Mouse (Mus musculus) thymus, adult 2 months (tissue): Measurements from ENCODE around the gene Gm20498. TPM values are rescaled to one million over a fixed set of nuclear protein-coding genes. Genes with fewer than 3 reads are reported as not detected.
"Not testable (repeated sequence)": the region's sequence is repeated elsewhere in the genome, so short reads cannot be mapped to it uniquely, and the experiment has no call there.

Source experiments
- DNase-seq: peaks from one replicate; pipeline ENCODE4 v3.0.0; 2021
- H3K27ac ChIP-seq: fragments of 200-500 bp; 2 replicates; pipeline ENCODE4 v1.5.1; 2012; ENCODE audit warnings: low read length, control low read depth; ENCODE audit not compliant: control insufficient read depth, insufficient read depth
- H3K27me3 ChIP-seq: fragments of 200-500 bp; 2 replicates; pipeline ENCODE4 v1.6.1; 2012; ENCODE audit warnings: mild to moderate bottlenecking, low read length, moderate library complexity, mixed read lengths; ENCODE audit not compliant: control insufficient read depth, insufficient read depth
- H3K36me3 ChIP-seq: fragments of 200-500 bp; 2 replicates; pipeline ENCODE4 v1.6.1; 2012; ENCODE audit warnings: mild to moderate bottlenecking, low read length, moderate library complexity; ENCODE audit not compliant: control insufficient read depth, insufficient read depth
- H3K4me1 ChIP-seq: fragments of 200-500 bp; replicated peaks from 2 replicates; pipeline ENCODE4 v1.6.1; 2012; ENCODE audit warnings: low read length; ENCODE audit not compliant: control insufficient read depth, insufficient read depth
- H3K4me3 ChIP-seq: fragments of 200-500 bp; 2 replicates; pipeline ENCODE4 v1.5.1; 2012; ENCODE audit warnings: mild to moderate bottlenecking, low read length, control low read depth, moderate library complexity; ENCODE audit not compliant: control insufficient read depth, insufficient read depth
- CTCF ChIP-seq: fragments of 200-500 bp; IDR thresholded peaks from 2 replicates; pipeline ENCODE4 v1.5.1; 2012; ENCODE audit warnings: mild to moderate bottlenecking, control low read depth, low read length, moderate library complexity, borderline replicate concordance; ENCODE audit not compliant: control insufficient read depth, poor library complexity, insufficient read depth; ENCODE audit errors: extremely low read depth
- POLR2A ChIP-seq: fragments of 200-500 bp; IDR thresholded peaks from 2 replicates; pipeline ENCODE4 v1.6.1; 2012; ENCODE audit warnings: mild to moderate bottlenecking, low read length, control low read depth, moderate library complexity; ENCODE audit not compliant: control insufficient read depth, poor library complexity, insufficient read depth; ENCODE audit errors: extremely low read depth
- WGBS: fragments of 180-500 bp; shearing (Covaris S2); methylation state at CpG from one replicate; pipeline ENCODE4 v1.1.7; 2018; 5-methylcytosine and 5-hydroxymethylcytosine counted together
- polyA plus RNA-seq: library from polyadenylated mRNA; depleted of rRNA; stranded (reverse); fragments of >200 nt; gene quantifications from 2 replicates; pipeline ENCODE4 v1.2.3, GENCODE M21; 2012

Gene Gm20498
- polyA plus RNA-seq, 1 experiment = 33.0 TPM

DNA sequence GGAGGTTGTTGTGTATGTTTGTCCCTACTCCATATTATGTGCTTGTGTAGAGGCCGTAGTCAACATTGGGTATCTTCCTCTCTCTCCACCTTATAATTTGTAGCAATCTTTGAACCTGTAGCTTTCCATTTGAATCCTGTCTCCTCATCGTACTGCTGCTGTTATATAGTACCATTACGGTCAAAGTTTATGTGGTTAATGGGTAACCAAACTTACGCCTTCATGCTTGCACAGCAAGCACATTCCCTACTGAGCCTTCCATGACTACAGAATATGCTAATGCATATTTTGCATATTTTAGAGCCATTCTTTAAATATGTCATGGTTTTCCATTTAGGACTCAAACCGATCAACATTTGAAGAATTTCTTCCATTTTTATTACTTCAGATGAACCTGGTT lies 42.2 kb downstream of the Gm20498 start:
- DNase-seq = no peak
- Histone ChIP-seq H3K27ac (no peak overlapping the region), H3K36me3 (no peaks in the 10 kb centered on the region), H3K4me1 (no peaks in the 10 kb centered on the region), H3K4me3 (no peak overlapping the region), H3K27me3 (no peaks in the 10 kb centered on the region)
- 97% methylated on average over 5 of the region's 5 CpGs for WGBS
- TF ChIP-seq POLR2A (no peak), CTCF (no peak)

DNA sequence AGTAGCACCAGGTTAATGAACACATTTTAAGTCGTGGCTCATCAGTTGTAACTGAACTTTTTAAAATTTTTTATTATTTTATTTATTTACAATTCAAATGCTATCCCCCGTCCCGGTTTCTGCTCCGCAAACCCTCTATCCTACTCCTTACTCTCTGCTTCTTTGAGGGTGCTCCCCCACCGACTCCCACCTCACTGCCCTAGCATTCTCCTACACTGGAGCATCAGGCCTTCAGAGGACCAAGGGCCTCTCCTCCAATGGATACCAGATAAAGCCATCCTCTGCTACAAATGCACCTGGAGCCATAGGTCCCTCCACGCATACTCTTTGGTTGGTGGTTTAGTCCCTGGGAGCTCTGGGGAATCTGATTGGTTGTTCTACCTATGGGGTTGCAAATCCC lies 47.4 kb downstream of the Gm20498 start:
- H3K36me3 ChIP-seq = no peaks in the 10 kb centered on the region
- no peaks in the 10 kb centered on the region for H3K4me1 ChIP-seq
- no peaks in the 10 kb centered on the region for H3K27me3 ChIP-seq
- WGBS = 67% methylated on average over 6 of the region's 6 CpGs
- H3K4me3 ChIP-seq = peak overlapping the region; percentile 93; the same call in 1 of the 2 replicates
- peak; percentile 12 for DNase-seq
- TF ChIP-seq CTCF = no peak
- H3K27ac ChIP-seq = no peak overlapping the region

DNA sequence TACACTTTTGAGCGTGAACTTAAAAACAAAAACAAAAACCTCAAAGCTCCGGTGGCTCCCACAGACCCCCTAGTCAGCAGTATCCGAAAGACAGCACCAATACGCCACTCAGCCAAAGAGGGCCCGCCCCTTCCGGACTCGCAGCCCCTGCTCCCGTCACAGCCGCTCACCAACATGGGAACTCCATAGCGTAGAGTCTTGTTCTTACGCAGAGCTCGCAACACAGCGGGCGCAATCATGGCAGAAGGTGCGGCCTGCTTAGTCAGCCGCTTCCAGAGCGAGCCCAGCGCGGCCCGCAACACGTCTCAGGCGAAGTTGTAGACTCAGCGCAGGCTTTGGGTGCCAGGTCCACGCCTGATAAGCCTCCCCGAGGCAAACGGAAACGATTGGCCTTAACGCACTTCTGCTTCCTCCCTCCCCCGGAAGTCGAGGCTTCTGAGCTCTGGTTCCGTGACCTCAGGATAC lies 47.9 kb downstream of the Gm20498 start, which contains the start of gene Cox16:
TSS of gene Cox16 (minus strand) at position 401 of the 465 bp plus-strand sequence.
- Histone ChIP-seq H3K27me3 (no peaks in the 10 kb centered on the region), H3K36me3 (no peaks in the 10 kb centered on the region), H3K4me1 (no peaks in the 10 kb centered on the region), H3K27ac (peak within 1 kb of the TSS; percentile 89), H3K4me3 (peak within 1 kb of the TSS; percentile 93)
- no peak for TF ChIP-seq CTCF
- TF ChIP-seq POLR2A = peak; percentile 48; the same call in 1 of the 2 replicates
- WGBS = under 1% methylated on average over 31 of the region's 31 CpGs
- peak; percentile 89 for DNase-seq

DNA sequence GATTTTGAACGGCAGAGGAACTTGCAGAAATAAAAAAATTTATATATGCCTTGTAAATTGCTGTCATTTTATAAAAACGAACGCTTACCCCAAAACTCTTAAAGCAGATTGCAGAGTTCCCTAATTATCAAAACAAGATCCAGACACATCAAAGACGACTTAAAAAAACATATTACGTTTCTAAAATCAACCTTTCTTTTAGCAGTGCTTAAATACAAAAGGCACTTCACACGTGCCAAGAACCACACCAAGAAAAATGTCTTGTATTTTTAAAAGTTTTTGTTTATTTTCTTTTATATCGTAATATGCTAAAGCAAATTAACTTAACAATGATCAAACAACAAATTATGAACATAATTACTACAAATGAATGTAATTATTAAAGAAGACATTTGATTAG lies 48.5 kb downstream of the Gm20498 start:
- WGBS = under 1% methylated on average over 7 of the region's 7 CpGs
- H3K36me3 ChIP-seq = no peaks in the 10 kb centered on the region

DNA sequence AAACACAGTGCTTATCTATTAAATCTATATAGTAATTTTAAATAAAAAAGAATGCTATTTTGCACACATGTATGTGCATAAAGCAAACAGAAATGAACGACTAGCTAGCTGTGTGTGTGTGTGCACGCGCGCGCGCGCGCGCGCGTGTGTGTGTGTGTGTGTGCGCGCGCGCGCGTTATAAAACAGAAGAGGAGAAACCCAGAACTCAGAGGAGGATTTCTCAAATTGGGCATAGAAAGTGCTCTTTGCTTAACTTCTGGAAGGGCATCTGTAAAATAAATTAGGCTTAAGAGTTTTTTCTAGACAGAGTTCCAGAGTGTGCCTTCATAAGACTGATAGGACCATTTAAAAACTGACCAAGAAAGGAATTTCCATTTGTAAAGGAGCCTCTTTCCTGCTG lies 49.0 kb downstream of the Gm20498 start:
- 42% methylated on average over 17 of the region's 17 CpGs for WGBS
- no peak for DNase-seq

More for the DNA sequence above, 48.5 kb downstream of the Gm20498 start:
- Histone ChIP-seq H3K4me1 (no peaks in the 10 kb centered on the region), H3K4me3 (peak overlapping the region; percentile 93), H3K27ac (peak overlapping the region; percentile 89; the same call in 1 of the 2 replicates), H3K27me3 (no peaks in the 10 kb centered on the region)
- no peak for DNase-seq
- no peak for TF ChIP-seq POLR2A
- no peak for TF ChIP-seq CTCF

DNA sequence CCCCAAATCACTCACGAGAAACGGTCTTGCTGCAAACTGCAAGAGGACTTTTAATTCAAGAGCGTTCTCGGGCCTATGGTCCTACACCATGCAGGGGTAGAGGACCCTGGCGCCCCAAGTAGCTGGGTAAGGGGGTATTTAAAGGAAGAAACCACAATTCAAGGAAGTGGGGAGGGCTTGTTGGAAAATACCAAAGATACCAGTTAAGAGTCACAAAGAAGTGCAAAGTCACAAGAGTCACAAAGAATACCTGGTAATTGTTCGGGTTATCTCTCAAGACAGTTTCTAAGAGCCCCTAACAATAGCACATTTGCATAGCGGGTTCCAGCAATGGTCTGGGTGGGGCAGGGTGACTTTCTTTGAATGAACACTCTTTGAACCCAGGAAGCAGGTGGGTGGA lies 73.7 kb downstream of the Gm20498 start:
- not testable (repeated sequence) for DNase-seq, H3K36me3 ChIP-seq, H3K27me3 ChIP-seq, H3K27ac ChIP-seq, H3K4me3 ChIP-seq, H3K4me1 ChIP-seq
- 96% methylated on average over 7 of the region's 7 CpGs for WGBS

More for the DNA sequence above, 49.0 kb downstream of the Gm20498 start:
- Histone ChIP-seq H3K36me3 (no peaks in the 10 kb centered on the region), H3K27ac (no peak overlapping the region), H3K4me3 (no peak overlapping the region), H3K27me3 (no peaks in the 10 kb centered on the region), H3K4me1 (no peaks in the 10 kb centered on the region)
- no peak for TF ChIP-seq CTCF
- no peak for TF ChIP-seq POLR2A

DNA sequence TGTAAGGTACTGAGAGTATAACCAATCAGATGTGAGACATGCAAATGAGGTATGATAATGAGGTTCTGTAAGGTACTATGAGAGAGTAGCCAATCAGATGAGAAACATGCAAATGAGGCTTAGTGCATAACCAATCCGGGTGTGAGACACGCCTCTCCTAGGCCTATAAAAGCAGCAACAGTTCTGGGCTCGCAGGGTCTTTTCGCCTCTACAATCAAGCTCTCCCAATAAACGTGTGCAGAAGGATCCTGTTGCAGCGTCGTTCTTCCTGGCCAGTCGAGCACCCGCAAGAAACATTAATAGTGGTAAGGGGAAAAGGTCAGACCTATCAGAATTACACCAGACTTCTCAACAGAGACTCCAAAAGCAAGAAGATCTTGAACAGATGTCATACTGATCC lies 93.7 kb downstream of the Gm20498 start:
- H3K27me3 ChIP-seq, H3K4me3 ChIP-seq, DNase-seq, H3K4me1 ChIP-seq, H3K36me3 ChIP-seq, H3K27ac ChIP-seq: not testable (repeated sequence)
- 97% methylated on average over 9 of the region's 9 CpGs for WGBS

DNA sequence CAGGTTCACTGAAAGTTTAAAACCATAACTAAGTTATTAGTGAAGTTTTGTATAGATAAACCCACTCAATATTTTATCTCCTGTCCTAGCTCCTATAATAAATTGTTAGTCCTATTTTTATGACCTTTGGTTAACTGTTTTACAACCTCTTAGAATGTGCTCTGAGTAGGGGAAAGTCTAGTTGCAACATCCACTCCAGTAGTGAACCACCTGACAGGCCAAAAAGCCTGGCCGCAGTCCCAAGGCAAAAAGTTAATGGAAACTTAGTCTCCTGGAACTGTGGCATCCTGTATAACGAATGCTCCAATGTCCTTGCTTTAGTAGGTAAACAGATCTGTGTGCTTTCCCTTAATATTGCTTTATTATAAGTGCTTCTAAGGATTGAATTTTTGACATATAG lies 97.9 kb downstream of the Gm20498 start:
- H3K27me3 ChIP-seq = not testable (repeated sequence)
- WGBS = 95% methylated on average over 2 of the region's 2 CpGs

More for the DNA sequence above, 97.9 kb downstream of the Gm20498 start:
- H3K36me3 ChIP-seq, H3K4me3 ChIP-seq, H3K27ac ChIP-seq, DNase-seq, H3K4me1 ChIP-seq: not testable (repeated sequence)
